Mouse (Mus musculus): Measurements from ENCODE around the gene Sirt6.

GRCm38 (mm10) chr10:81596611-81597010 is 31.0 kb downstream of the Sirt6 start:
- no peak for TF ChIP-seq CTCF (IDR thresholded peaks at IDR 0.05; ENCODE audit: low read depth)
- TF ChIP-seq EP300 (IDR thresholded peaks at IDR 0.05; ENCODE audit: low read depth), result no peak
